Mouse (Mus musculus) lung, embryonic 14.5 days (tissue): ENCODE measurements around the gene Ankub1. TPM values are rescaled to one million over a fixed set of nuclear protein-coding genes. Genes with fewer than 3 reads are reported as not detected.

Source experiments
- ATAC-seq: fragments of 200-750 bp; cut with Nextera tagmentation; 2 replicates; pipeline ENCODE4 v1.8.0; 2017; ENCODE audit warnings: mild to moderate bottlenecking, moderate TSS enrichment, moderate library complexity; ENCODE audit not compliant: insufficient read depth
- DNase-seq: peaks from one replicate; pipeline ENCODE4 v3.0.0-alpha.2; 2015
- H3K27ac ChIP-seq: fragments of 300-500 bp; sonication (generic); 2 replicates; pipeline ENCODE4 v1.5.1; 2014; ENCODE audit warnings: low read depth, mild to moderate bottlenecking, moderate library complexity
- H3K27me3 ChIP-seq: fragments of 300-500 bp; sonication (generic); 2 replicates; pipeline ENCODE4 v1.6.1; 2014; ENCODE audit warnings: low read length, control low read depth; ENCODE audit not compliant: insufficient read depth
- H3K36me3 ChIP-seq: fragments of 300-500 bp; sonication (generic); 2 replicates; pipeline ENCODE4 v1.6.1; 2014; ENCODE audit warnings: control low read depth; ENCODE audit not compliant: insufficient read depth
- H3K4me1 ChIP-seq: fragments of 300-500 bp; sonication (generic); 2 replicates; pipeline ENCODE4 v1.6.1; 2014; ENCODE audit warnings: antibody characterized with exemption, control low read depth; ENCODE audit not compliant: insufficient read depth
- H3K4me2 ChIP-seq: fragments of 300-500 bp; sonication (generic); 2 replicates; pipeline ENCODE4 v1.6.1; 2014; ENCODE audit warnings: mild to moderate bottlenecking
- H3K4me3 ChIP-seq: fragments of 300-500 bp; sonication (generic); 2 replicates; pipeline ENCODE4 v1.5.1; 2014; ENCODE audit warnings: low read depth, low read length
- H3K9ac ChIP-seq: fragments of 300-500 bp; sonication (generic); 2 replicates; pipeline ENCODE4 v1.6.1; 2014
- H3K9me3 ChIP-seq: fragments of 300-500 bp; sonication (generic); 2 replicates; pipeline ENCODE4 v1.6.1; 2016; ENCODE audit warnings: low read depth, low read length, control low read depth
- CTCF ChIP-seq: IDR thresholded peaks from 2 replicates; pipeline ENCODE4 v1.5.1; 2016; ENCODE audit warnings: antibody characterized with exemption, low read depth
- WGBS: fragments of 180-500 bp; shearing (Covaris S2); extraction: QIAGEN DNeasy Blood & Tissue Kit; methylation state at CpG from one replicate; pipeline ENCODE4 v1.1.7; 2014; 5-methylcytosine and 5-hydroxymethylcytosine counted together
- polyA plus RNA-seq: library from polyadenylated mRNA; unstranded; fragments of >200 nt; fragmentation: Nextera tagmentation; extraction: Ambion mirVana; gene quantifications from 2 replicates; pipeline ENCODE4 v1.2.1, GENCODE M21; 2014

Ankub1 gene
- polyA plus RNA-seq, 1 experiment from 2014 or later, result not detected

- no peaks in the 10 kb centered on the region for H3K4me1 ChIP-seq
- no peak overlapping the region for H3K4me2 ChIP-seq
- H3K4me3 ChIP-seq, result no peak overlapping the region
- H3K27me3 ChIP-seq, result no peaks in the 10 kb centered on the region
- H3K36me3 ChIP-seq, result no peaks in the 10 kb centered on the region
- no peak overlapping the region for H3K9ac ChIP-seq
- ATAC-seq (no peak), DNase-seq (no peak)
- TF ChIP-seq CTCF, result no peak
- 86% methylated on average over 5 of the region's 5 CpGs for WGBS
- H3K9me3 ChIP-seq, result no peaks in the 10 kb centered on the region
- H3K27ac ChIP-seq, result no peak overlapping the region
Observed at GRCm38 (mm10) chr3:57665880-57666279, 26.7 kb downstream of the Ankub1 start.

GRCm38 (mm10) chr3:57664682-57665081 is 27.9 kb downstream of the Ankub1 start:
- Histone ChIP-seq H3K9ac (no peak overlapping the region), H3K27me3 (no peaks in the 10 kb centered on the region), H3K4me2 (no peak overlapping the region), H3K4me1 (no peaks in the 10 kb centered on the region), H3K9me3 (no peaks in the 10 kb centered on the region), H3K4me3 (no peak overlapping the region), H3K36me3 (no peaks in the 10 kb centered on the region), H3K27ac (no peak overlapping the region)
- WGBS, result 54% methylated on average over 10 of the region's 10 CpGs
- ATAC-seq, result no peak
- DNase-seq, result no peak
- TF ChIP-seq CTCF, result no peak

GRCm38 (mm10) chr3:57663731-57664130 is 28.9 kb downstream of the Ankub1 start:
- H3K9ac ChIP-seq, result no peak overlapping the region
- no peaks in the 10 kb centered on the region for H3K36me3 ChIP-seq
- no peak overlapping the region for H3K27ac ChIP-seq
- no peaks in the 10 kb centered on the region for H3K27me3 ChIP-seq
- H3K4me1 ChIP-seq, result no peaks in the 10 kb centered on the region
- peak; percentile 91 for DNase-seq
- peak; percentile 71 for TF ChIP-seq CTCF
- H3K9me3 ChIP-seq, result no peaks in the 10 kb centered on the region
- H3K4me2 ChIP-seq, result no peak overlapping the region
- ATAC-seq, result no peak
- 18% methylated on average over 6 of the region's 6 CpGs for WGBS
- H3K4me3 ChIP-seq, result no peak overlapping the region

GRCm38 (mm10) chr3:57658608-57659007 is 34.0 kb downstream of the Ankub1 start:
- DNase-seq (no peak), ATAC-seq (no peak)
- no peak overlapping the region for H3K4me3 ChIP-seq
- H3K27ac ChIP-seq, result no peak overlapping the region
- no peak overlapping the region for H3K4me2 ChIP-seq
- H3K36me3 ChIP-seq, result no peaks in the 10 kb centered on the region
- no peak overlapping the region for H3K9ac ChIP-seq
- no peaks in the 10 kb centered on the region for H3K4me1 ChIP-seq
- no peaks in the 10 kb centered on the region for H3K9me3 ChIP-seq
- H3K27me3 ChIP-seq, result no peaks in the 10 kb centered on the region
- no peak for TF ChIP-seq CTCF
- 60% methylated on average over 6 of the region's 6 CpGs for WGBS

- Histone ChIP-seq H3K4me3 (no peak overlapping the region), H3K36me3 (peaks cover 5% of the 10 kb centered on the region), H3K27ac (no peak overlapping the region), H3K9ac (no peak overlapping the region), H3K9me3 (no peaks in the 10 kb centered on the region), H3K4me2 (no peak overlapping the region), H3K27me3 (no peaks in the 10 kb centered on the region), H3K4me1 (0 out of 2 replicates have a peak, but pooled peaks cover 3% of the 10 kb centered on the region)
- ATAC-seq (no peak), DNase-seq (no peak)
- WGBS, result 75% methylated on average over 3 of the region's 3 CpGs
- TF ChIP-seq CTCF, result no peak
Observed at GRCm38 (mm10) chr3:57653646-57654045, 39.0 kb downstream of the Ankub1 start.

- 69% methylated on average over 3 of the region's 3 CpGs for whole genome bisulfite sequencing
- TF ChIP-seq CTCF, result no peak
- no peak overlapping the region for H3K27ac ChIP-seq
- no peak overlapping the region for H3K4me3 ChIP-seq
- H3K4me1 ChIP-seq, result 0 out of 2 replicates have a peak, but pooled peaks cover 3% of the 10 kb centered on the region
- H3K4me2 ChIP-seq, result no peak overlapping the region
- H3K27me3 ChIP-seq, result no peaks in the 10 kb centered on the region
- no peak for ATAC-seq
- peaks cover 8% of the 10 kb centered on the region for H3K36me3 ChIP-seq
- H3K9me3 ChIP-seq, result no peaks in the 10 kb centered on the region
- DNase-seq, result no peak
- H3K9ac ChIP-seq, result no peak overlapping the region
Observed at GRCm38 (mm10) chr3:57652485-57652884, 40.1 kb downstream of the Ankub1 start.

- DNase-seq, result no peak
- no peak for TF ChIP-seq CTCF
- Histone ChIP-seq H3K9ac (peak overlapping the region; percentile 80), H3K9me3 (no peaks in the 10 kb centered on the region), H3K27me3 (no peaks in the 10 kb centered on the region), H3K27ac (no peak overlapping the region), H3K4me2 (peak overlapping the region; percentile 69), H3K4me1 (0 out of 2 replicates have a peak, but pooled peaks cover 3% of the 10 kb centered on the region), H3K36me3 (peaks cover 8% of the 10 kb centered on the region), H3K4me3 (peak overlapping the region; percentile 77)
- ATAC-seq, result peak; percentile 25; the same call in 1 of the 2 replicates
- 70% methylated on average over 3 of the region's 3 CpGs for WGBS
Observed at GRCm38 (mm10) chr3:57651865-57652259, 40.7 kb downstream of the Ankub1 start.
